9 mouse cellular contexts compared by ENCODE assay signal in the genomic region with DNA sequence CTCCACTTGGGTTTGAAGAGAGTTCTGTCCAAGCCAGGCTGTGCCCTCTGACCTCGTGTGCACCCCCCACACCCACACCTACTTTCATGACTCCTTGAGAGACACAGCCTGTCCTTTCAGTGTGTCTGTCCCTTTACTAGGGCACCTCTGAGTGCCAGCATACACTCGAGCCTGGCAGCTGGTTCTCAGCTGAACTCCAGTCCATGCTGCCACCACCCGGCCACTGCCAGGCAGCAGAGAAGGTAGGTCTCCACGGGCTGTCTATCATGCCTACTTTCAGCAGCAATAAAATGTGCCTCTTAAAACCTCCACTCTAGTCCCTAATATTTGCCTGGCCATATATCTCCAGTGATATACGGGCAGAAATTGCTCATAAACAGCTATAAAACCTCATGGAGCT. TPM values are rescaled to one million over a fixed set of nuclear protein-coding genes. Genes with fewer than 3 reads are reported as not detected.
DNase-seq lines count a peak whose midpoint lies in the region; ATAC-seq and TF ChIP-seq lines count a peak whose summit lies in the region.
"Had no signal": no experiment of that assay in that cellular context is flagged by ENCODE, and none has a peak within 500 bp of the region (broad histone marks: within the 10 kb centered on the region; RNA-seq: fewer than 3 reads in every experiment).

No protein-coding gene starts in this region.

- peak; percentile 28 to 29 for DNase-seq in layer of hippocampus, postnatal 14 days (ENCODE audit: low spot score in 2 of 2)
- no peak for DNase-seq in layer of hippocampus, adult 11-12 months (ENCODE audit: low spot score)
- no peak for DNase-seq in MEL (ENCODE audit: low read depth, low spot score)
- peak; percentile 80 for DNase-seq in adrenal gland, postnatal 14 days
- peak; percentile 82 for DNase-seq in kidney, adult 9 months

- no peak overlapping the region for H3K4me3 ChIP-seq in MEL (ENCODE audit: control insufficient read depth in 1 of 2, insufficient read depth in 1 of 2, low read depth in 2 of 2, low read length in 2 of 2)
- no peak overlapping the region for H3K4me3 ChIP-seq in midbrain, embryonic 16.5 days (ENCODE audit: low read depth, low read length)
- no peak overlapping the region for H3K4me3 ChIP-seq in forebrain, embryonic 15.5 days
- H3K4me3 ChIP-seq: limb, embryonic 12.5 days had no signal

- H3K27me3 ChIP-seq in MEL (ENCODE audit: control insufficient read depth in 1 of 2, insufficient read depth in 2 of 2, low read length in 2 of 2) = peaks cover 16 to 26% of the 10 kb centered on the region in 2 experiments
- peaks cover 15% of the 10 kb centered on the region for H3K27me3 ChIP-seq in midbrain, embryonic 16.5 days (ENCODE audit: control insufficient read depth, insufficient read depth, low read depth, low read length)
- peaks cover 23% of the 10 kb centered on the region; the same call in 1 of the 2 replicates for H3K27me3 ChIP-seq in forebrain, embryonic 15.5 days

- H3K36me3 ChIP-seq in MEL (ENCODE audit: control insufficient read depth in 1 of 2, insufficient read depth in 2 of 2, low read length in 2 of 2) = peaks cover 0 to 8% of the 10 kb centered on the region in 2 experiments; a peak in 1 of 4 replicates
- no peaks in the 10 kb centered on the region for H3K36me3 ChIP-seq in midbrain, embryonic 16.5 days (ENCODE audit: control insufficient read depth, insufficient read depth, low read length)
- H3K36me3 ChIP-seq in forebrain, embryonic 15.5 days = no peaks in the 10 kb centered on the region
- H3K36me3 ChIP-seq: limb, embryonic 12.5 days had no signal

- no peak overlapping the region for H3K9ac ChIP-seq in MEL (ENCODE audit: control insufficient read depth, low read depth, low read length, poor library complexity, severe bottlenecking)
- no peak overlapping the region for H3K9ac ChIP-seq in midbrain, embryonic 16.5 days (ENCODE audit: low read depth, low read length)
- H3K9ac ChIP-seq in forebrain, embryonic 15.5 days (replicated peaks) = no peak overlapping the region
- H3K9ac ChIP-seq: limb, embryonic 12.5 days had no signal

- no peak for TF ChIP-seq POLR2A in MEL (IDR thresholded peaks at IDR 0.05; ENCODE audit: control insufficient read depth in 1 of 2, insufficient read depth in 1 of 2, low read depth in 1 of 2, low read length in 2 of 2, poor library complexity in 1 of 2)

- 52% methylated on average over 5 of the region's 5 CpGs for WGBS in midbrain, embryonic 16.5 days
- 56% methylated on average over 5 of the region's 5 CpGs for WGBS in forebrain, embryonic 15.5 days

- no peak for ATAC-seq in midbrain, embryonic 16.5 days
- no peak for ATAC-seq in forebrain, embryonic 15.5 days (replicated peaks)
- no peak for ATAC-seq in megakaryocyte-erythroid progenitor cell, adult 5-6 weeks (replicated peaks; ENCODE audit: low FRiP score, low TSS enrichment, poor library complexity, severe bottlenecking)

- peaks cover 2 to 13% of the 10 kb centered on the region in 2 experiments; a peak in 3 of 4 replicates for H3K4me1 ChIP-seq in MEL (ENCODE audit: control insufficient read depth in 1 of 2, insufficient read depth in 2 of 2, low read length in 2 of 2)
- H3K4me1 ChIP-seq in midbrain, embryonic 16.5 days (ENCODE audit: control insufficient read depth, insufficient read depth, low read length) = no peaks in the 10 kb centered on the region
- H3K4me1 ChIP-seq in forebrain, embryonic 15.5 days = 0 out of 2 replicates have a peak, but pooled peaks cover 3% of the 10 kb centered on the region

- no peak overlapping the region for H3K4me2 ChIP-seq in midbrain, embryonic 16.5 days (ENCODE audit: low read length)
- no peak overlapping the region for H3K4me2 ChIP-seq in forebrain, embryonic 15.5 days (replicated peaks)
- H3K4me2 ChIP-seq: limb, embryonic 12.5 days had no signal

- TF ChIP-seq CTCF in MEL (IDR thresholded peaks at IDR 0.05 in 2 of 3, conservative IDR thresholded peaks at IDR 0.05 in 1 of 3; ENCODE audit: control insufficient read depth in 1 of 3, insufficient read depth in 1 of 3, low read depth in 2 of 3, low read length in 3 of 3, poor library complexity in 1 of 3, severe bottlenecking in 1 of 3) = peak in 1 of 3 experiments; percentile 27; a peak in 2 of 6 replicates

- H3K9me3 ChIP-seq in MEL (replicated peaks; ENCODE audit: insufficient read depth, low read length) = no peaks in the 10 kb centered on the region
- no peaks in the 10 kb centered on the region for H3K9me3 ChIP-seq in midbrain, embryonic 16.5 days (replicated peaks; ENCODE audit: control insufficient read depth, low read length, poor library complexity, severe bottlenecking)
- H3K9me3 ChIP-seq in forebrain, embryonic 15.5 days = no peaks in the 10 kb centered on the region
- H3K9me3 ChIP-seq: limb, embryonic 12.5 days had no signal

- H3K27ac ChIP-seq in MEL (ENCODE audit: control insufficient read depth, low read depth, low read length) = no peak overlapping the region
- H3K27ac ChIP-seq in midbrain, embryonic 16.5 days (ENCODE audit: low read length) = no peak overlapping the region
- H3K27ac ChIP-seq in forebrain, embryonic 15.5 days (replicated peaks) = no peak overlapping the region
- H3K27ac ChIP-seq: limb, embryonic 12.5 days had no signal

- TF ChIP-seq EP300 in MEL (IDR thresholded peaks at IDR 0.05; ENCODE audit: low read depth in 1 of 2, low read length in 2 of 2) = no peak

- peak; percentile 14 for TF ChIP-seq RAD21 in MEL (IDR thresholded peaks at IDR 0.05; ENCODE audit: low read depth, low read length)

- H3K79me2 ChIP-seq in MEL (ENCODE audit: control insufficient read depth, insufficient read depth, low read length, poor library complexity) = no peaks in the 10 kb centered on the region

TF ChIP-seq in MEL, 35 proteins besides CTCF, POLR2A, EP300 and RAD21:
- TF ChIP-seq MYB (IDR thresholded peaks at IDR 0.05; ENCODE audit: low read depth, low read length) = no peak
- TF ChIP-seq SMC3 (IDR thresholded peaks at IDR 0.05; ENCODE audit: low read depth, low read length) = peak; percentile 45; the same call in 1 of the 2 replicates
- no peak for TF ChIP-seq TAL1 (IDR thresholded peaks at IDR 0.05; ENCODE audit: low read length)
- no peak for TF ChIP-seq MAFK (IDR thresholded peaks at IDR 0.05; ENCODE audit: borderline replicate concordance, low read depth, low read length)
- no peak for TF ChIP-seq ELF1 (IDR thresholded peaks at IDR 0.05; ENCODE audit: low read depth, low read length)

RNA-seq across cellular contexts. Expression of a gene that starts 45.5 kb away (rescaled TPM):
- 10 to 100 TPM; 14.5 to 15.4 TPM for total RNA-seq in layer of hippocampus, postnatal 14 days (2021)
- total RNA-seq in MEL (2012; rRNA removed) = 3.8 and 5.2 TPM in 2 replicates
- polyA plus RNA-seq in MEL (2012; ENCODE audit: insufficient read depth in 1 of 2, insufficient read length in 2 of 2, low read depth in 1 of 2, low replicate concordance in 2 of 2, missing spikeins in 1 of 2) = 1 to 10 TPM in 1 of 2 experiments, not detected in 1; 4.6 TPM
- 10.9 and 17.6 TPM in 2 replicates for total RNA-seq in adrenal gland, postnatal 14 days (2021)
- polyA plus RNA-seq in midbrain, embryonic 16.5 days (2015; fragmentation: Nextera tagmentation; extraction: Ambion mirVana) = 24.3 and 25.5 TPM in 2 replicates
- polyA plus RNA-seq in forebrain, embryonic 15.5 days (2015; fragmentation: Nextera tagmentation; extraction: Ambion mirVana) = 24.7 and 26.8 TPM in 2 replicates
- 3.6 and 5.9 TPM in 2 replicates for total RNA-seq in megakaryocyte-erythroid progenitor cell, adult 5-6 weeks (2014; fragmentation: Nextera tagmentation)
- total RNA-seq in megakaryocyte-erythroid progenitor cell, adult 5-6 weeks (2017) = 2.2 and 4.2 TPM in 2 replicates

Comparison
In these comparisons a context has a peak if more than half of its experiments do, and no peak if none do; other contexts are left out.
1. DNase-seq: peak in layer of hippocampus, postnatal 14 days (2 of 2), adrenal gland, postnatal 14 days (single experiment) and kidney, adult 9 months (single experiment); none in layer of hippocampus, adult 11-12 months (single experiment) and MEL (single experiment).